Mouse (Mus musculus): ENCODE measurements around the gene Aplp1.

- no peak for TF ChIP-seq POLR2A (IDR thresholded peaks at IDR 0.05; ENCODE audit: insufficient read depth, low read depth, low read length)
- no peak for TF ChIP-seq CTCF (IDR thresholded peaks at IDR 0.05)
- no peak for TF ChIP-seq EP300 (IDR thresholded peaks at IDR 0.05; ENCODE audit: insufficient read depth, low read depth, low read length)
Measured at GRCm38 (mm10) chr7:30423071-30423641, 22.2 kb downstream of the Aplp1 start.

Data from heart, adult 2 months (tissue).